Mouse (Mus musculus) neural tube, embryonic 12.5 days (tissue): ENCODE measurements around the gene Ripply3. TPM values are rescaled to one million over a fixed set of nuclear protein-coding genes. Genes with fewer than 3 reads are reported as not detected.

ENCODE experiments used
- ATAC-seq: fragments of 200-750 bp; cut with Nextera tagmentation; 2 replicates; pipeline ENCODE4 v1.8.0; 2017; ENCODE audit warnings: low read depth, mild to moderate bottlenecking, moderate TSS enrichment, moderate library complexity; ENCODE audit not compliant: low FRiP score
- H3K27ac ChIP-seq: fragments of 300-500 bp; sonication (generic); 2 replicates; pipeline ENCODE4 v1.5.1; 2016
- H3K27me3 ChIP-seq: fragments of 300-500 bp; sonication (generic); replicated peaks from 2 replicates; pipeline ENCODE4 v1.6.1; 2016; ENCODE audit warnings: mild to moderate bottlenecking
- H3K36me3 ChIP-seq: fragments of 300-500 bp; sonication (generic); 2 replicates; pipeline ENCODE4 v1.6.1; 2016; ENCODE audit warnings: mild to moderate bottlenecking
- H3K4me1 ChIP-seq: fragments of 300-500 bp; sonication (generic); 2 replicates; pipeline ENCODE4 v1.6.1; 2016
- H3K4me2 ChIP-seq: fragments of 300-500 bp; sonication (generic); replicated peaks from 2 replicates; pipeline ENCODE4 v1.6.1; 2016; ENCODE audit warnings: mild to moderate bottlenecking
- H3K4me3 ChIP-seq: fragments of 300-500 bp; sonication (generic); 2 replicates; pipeline ENCODE4 v1.5.1; 2016
- H3K9ac ChIP-seq: fragments of 300-500 bp; sonication (generic); 2 replicates; pipeline ENCODE4 v1.6.1; 2016; ENCODE audit warnings: mild to moderate bottlenecking
- H3K9me3 ChIP-seq: fragments of 300-500 bp; sonication (generic); 2 replicates; pipeline ENCODE4 v1.6.1; 2016; ENCODE audit warnings: mild to moderate bottlenecking
- WGBS: fragments of 180-500 bp; shearing (Covaris S2); methylation state at CpG from one replicate; pipeline ENCODE4 v1.1.7; 2016; 5-methylcytosine and 5-hydroxymethylcytosine counted together
- polyA plus RNA-seq: library from polyadenylated mRNA; unstranded; fragments of >200 nt; fragmentation: Nextera tagmentation; extraction: Ambion mirVana; gene quantifications from 2 replicates; pipeline ENCODE4 v1.2.1, GENCODE M21; 2016

Ripply3 gene
- 3.5 and 4.1 TPM in 2 replicates for polyA plus RNA-seq

DNA sequence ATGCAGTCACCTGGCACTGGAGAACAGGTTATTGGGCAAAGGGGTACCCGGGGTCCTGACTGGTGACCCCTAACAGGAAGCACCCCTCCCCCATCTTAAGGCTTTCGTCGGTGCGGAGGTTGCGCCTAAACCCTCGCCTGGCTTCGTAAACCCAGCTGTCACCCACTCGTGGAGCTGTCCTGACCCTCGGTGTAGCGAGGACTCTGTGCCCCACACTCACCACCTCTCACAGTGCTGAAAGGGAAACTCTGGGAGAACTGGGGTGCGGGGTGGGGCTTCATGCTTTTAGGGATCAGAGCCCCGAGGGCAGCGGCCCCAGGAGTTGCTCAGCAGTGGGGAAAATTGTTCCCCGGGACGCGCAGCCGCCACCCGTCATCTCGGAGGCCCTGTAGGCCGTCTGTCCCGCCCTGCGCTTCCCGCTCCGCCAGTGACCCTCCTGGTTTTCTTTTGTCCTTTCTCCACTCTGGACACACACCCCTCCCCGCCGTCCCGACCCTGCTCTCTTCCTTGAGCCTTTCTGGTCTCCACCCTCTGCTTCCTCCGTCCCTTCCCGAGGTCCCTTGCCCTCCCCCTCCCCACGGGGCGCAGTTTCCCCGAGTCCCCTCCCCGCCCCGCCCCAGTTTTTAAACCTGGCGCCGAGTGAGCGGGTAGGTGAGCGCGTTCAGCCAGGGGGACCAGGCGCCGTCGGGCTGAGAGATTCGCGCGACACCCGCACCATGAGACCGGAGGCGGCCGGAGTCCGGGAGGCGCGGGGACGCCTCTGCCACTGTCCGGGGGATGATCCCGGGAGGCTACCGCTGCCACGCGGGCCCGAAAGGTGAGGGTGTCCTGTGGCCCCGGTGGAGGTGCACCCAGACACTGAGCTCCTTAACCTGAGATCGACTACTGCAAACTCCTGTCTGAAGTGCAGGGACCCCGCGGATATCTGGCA, at the start of gene Ripply3:
Gene Ripply3, plus strand, starts transcription at position 640 of the 931 bp plus-strand sequence.
- peak within 1 kb of the TSS; percentile 38 for H3K9ac ChIP-seq
- peaks cover 24% of the 10 kb centered on the region for H3K4me1 ChIP-seq
- H3K27ac ChIP-seq: no peak within 1 kb of the TSS
- H3K36me3 ChIP-seq: no peaks in the 10 kb centered on the region
- H3K9me3 ChIP-seq: no peaks in the 10 kb centered on the region
- peaks cover 33% of the 10 kb centered on the region for H3K27me3 ChIP-seq
- H3K4me2 ChIP-seq: peak within 1 kb of the TSS; percentile 73
- ATAC-seq: peak; percentile 44
- 1% methylated on average over 63 of the region's 63 CpGs for WGBS
- peak within 1 kb of the TSS; percentile 41 for H3K4me3 ChIP-seq

DNA sequence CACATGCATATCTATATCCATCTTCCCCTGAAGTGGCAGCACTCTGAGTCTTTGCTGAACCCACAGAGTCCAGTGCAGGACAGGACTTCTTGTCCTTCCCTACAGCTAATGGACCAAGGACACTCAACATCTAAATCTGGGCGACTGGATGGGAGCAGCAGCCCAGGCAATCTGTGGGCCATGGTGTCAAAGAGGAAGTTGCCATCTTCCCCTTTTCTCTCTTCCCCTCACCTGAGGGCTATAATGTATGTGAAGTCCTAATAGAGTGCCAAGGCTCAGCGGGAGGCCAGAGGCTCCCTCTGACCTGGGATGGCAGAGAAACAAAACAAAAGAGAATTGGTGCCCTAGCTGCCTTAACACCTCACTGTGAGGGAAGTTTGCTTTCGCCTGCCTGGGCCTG, 44.2 kb upstream of the Ripply3 start:
- H3K4me3 ChIP-seq: no peak overlapping the region
- peaks cover under 1% of the 10 kb centered on the region; the same call in 1 of the 2 replicates for H3K4me1 ChIP-seq
- no peak for ATAC-seq
- 83% methylated on average over 3 of the region's 3 CpGs for WGBS
- H3K36me3 ChIP-seq: peaks cover 6% of the 10 kb centered on the region
- H3K4me2 ChIP-seq: no peak overlapping the region
- H3K27me3 ChIP-seq: no peaks in the 10 kb centered on the region
- no peak overlapping the region for H3K9ac ChIP-seq
- H3K27ac ChIP-seq: no peak overlapping the region
- H3K9me3 ChIP-seq: 0 out of 2 replicates have a peak, but pooled peaks cover 5% of the 10 kb centered on the region

DNA sequence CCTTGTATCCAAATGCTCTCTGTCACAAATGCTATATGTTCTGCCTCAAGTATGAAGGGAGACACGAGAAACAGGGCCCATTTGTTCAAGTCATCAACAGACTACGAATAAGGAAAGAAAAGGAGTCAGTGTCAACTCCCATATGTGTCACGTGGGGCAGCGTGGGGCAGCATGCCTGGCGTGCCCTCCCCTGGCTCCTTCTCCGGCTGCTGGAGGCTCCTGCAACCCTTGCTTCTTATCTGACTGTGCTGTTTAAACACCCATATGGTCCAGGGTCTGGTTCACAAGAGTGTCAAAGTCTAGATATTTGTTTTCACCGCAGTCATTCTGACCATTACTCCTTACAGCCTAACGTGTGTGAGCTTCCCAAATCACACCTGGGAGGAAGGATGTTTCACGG, 40.4 kb upstream of the Ripply3 start:
- no peak overlapping the region for H3K9ac ChIP-seq
- no peaks in the 10 kb centered on the region for H3K27me3 ChIP-seq
- H3K4me1 ChIP-seq: peaks cover 15% of the 10 kb centered on the region
- H3K36me3 ChIP-seq: no peaks in the 10 kb centered on the region
- 80% methylated on average over 9 of the region's 9 CpGs for WGBS
- H3K9me3 ChIP-seq: no peaks in the 10 kb centered on the region
- H3K4me3 ChIP-seq: no peak overlapping the region
- H3K4me2 ChIP-seq: no peak overlapping the region
- H3K27ac ChIP-seq: no peak overlapping the region
- ATAC-seq: no peak

DNA sequence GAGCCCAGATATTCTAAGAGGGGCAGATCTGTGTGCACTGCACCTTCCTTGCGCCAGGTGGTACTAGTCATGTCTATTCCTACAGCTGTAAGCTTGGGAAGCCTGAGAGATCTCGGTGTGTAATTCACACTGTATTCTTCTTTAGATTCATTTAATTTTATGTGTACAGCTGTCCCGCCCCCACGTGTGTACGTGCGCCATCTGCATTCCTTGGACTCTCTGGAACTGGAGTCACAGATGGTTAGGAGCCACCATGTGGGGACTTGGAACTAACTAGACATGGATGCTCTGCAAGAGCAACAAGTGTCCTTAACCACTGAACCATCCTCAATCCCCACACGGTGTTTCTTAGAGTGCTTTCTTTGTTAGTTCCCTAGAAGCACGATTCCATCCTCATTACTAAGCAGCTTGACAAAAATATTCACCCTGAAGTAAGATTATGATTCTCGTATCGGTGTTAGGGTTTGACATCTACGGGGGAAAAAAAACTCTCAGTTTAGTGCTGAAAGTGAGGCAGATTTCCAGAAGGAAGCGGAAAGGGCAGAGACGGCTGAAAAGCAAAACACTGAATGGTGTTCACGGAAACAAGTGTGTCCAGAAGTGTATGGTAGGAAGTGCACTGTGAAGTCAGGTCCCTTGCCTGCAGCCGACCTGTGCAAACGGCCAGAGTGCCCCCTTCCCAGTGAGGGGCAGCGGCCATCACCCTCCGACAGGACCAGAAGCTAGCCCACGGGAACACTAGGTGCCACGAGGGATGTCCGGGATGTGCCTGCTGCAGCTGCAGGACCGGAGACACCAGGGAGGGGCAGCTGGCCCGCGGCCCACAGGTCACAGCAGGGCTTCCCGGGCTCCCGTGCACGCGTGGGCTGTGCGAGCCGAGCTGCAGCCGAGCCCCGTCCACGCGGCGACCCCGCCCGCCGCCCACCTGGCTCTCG, 38.8 kb upstream of the Ripply3 start:
- H3K4me1 ChIP-seq: peaks cover 15% of the 10 kb centered on the region
- H3K9ac ChIP-seq: peak overlapping the region; percentile 90
- H3K36me3 ChIP-seq: no peaks in the 10 kb centered on the region
- WGBS: 15% methylated on average over 39 of the region's 39 CpGs
- H3K27me3 ChIP-seq: no peaks in the 10 kb centered on the region
- H3K27ac ChIP-seq: peak overlapping the region; percentile 37; the same call in 1 of the 2 replicates
- no peaks in the 10 kb centered on the region for H3K9me3 ChIP-seq
- peak overlapping the region; percentile 99 for H3K4me2 ChIP-seq
- peak overlapping the region; percentile 90 for H3K4me3 ChIP-seq
- ATAC-seq: peak; percentile 70

DNA sequence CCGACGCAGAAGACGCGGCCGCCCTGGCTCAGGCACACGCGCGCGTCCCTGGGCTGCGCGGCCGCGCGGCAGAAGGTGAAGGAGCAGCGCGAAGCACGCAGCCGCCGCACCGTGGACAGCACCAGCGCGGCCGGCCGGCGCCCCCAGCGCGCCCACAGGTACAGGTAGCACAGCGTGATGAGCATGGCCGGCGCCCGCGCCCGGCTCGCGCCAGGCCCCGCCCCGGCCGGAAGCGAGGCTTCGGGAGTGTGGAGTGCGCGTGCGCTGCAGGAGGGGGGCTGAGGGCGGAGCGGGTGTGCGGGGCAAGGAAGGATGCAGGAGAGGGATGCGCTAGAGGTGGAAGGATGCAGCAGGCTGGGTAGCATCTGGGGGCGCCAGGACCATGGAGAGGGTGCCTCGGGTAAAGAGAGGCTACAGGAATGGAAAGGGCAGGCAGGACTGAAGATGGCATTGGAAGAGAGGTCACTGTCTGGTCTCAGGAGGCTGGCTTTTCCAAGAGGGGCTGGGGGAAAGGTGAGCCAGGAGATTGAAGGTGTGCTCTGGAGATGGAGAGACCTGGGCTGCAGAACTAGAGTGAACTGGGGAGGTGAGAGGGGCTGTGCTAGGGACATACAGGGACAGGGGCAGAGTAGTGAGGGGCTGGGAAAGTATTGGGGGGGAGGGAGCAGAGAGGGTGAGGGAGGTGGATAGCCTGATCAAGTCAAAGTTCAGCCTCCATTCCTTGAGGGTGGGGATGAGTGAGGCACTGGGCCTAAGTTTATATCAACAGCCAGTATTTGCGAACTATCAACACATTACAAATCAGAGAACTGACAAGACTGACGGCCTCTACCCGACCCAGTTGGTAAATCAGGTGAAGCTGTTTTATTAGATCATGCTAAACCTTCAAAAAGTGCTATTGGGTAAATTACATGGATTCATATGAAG, 37.9 kb upstream of the Ripply3 start:
- Histone ChIP-seq H3K27me3 (no peaks in the 10 kb centered on the region), H3K4me1 (peaks cover 15% of the 10 kb centered on the region), H3K9ac (peak overlapping the region; percentile 90), H3K9me3 (no peaks in the 10 kb centered on the region), H3K27ac (peak overlapping the region; percentile 37; the same call in 1 of the 2 replicates), H3K4me3 (peak overlapping the region; percentile 90), H3K36me3 (no peaks in the 10 kb centered on the region), H3K4me2 (peak overlapping the region; percentile 99)
- 5% methylated on average over 52 of the region's 52 CpGs for WGBS
- peak; percentile 95 for ATAC-seq

DNA sequence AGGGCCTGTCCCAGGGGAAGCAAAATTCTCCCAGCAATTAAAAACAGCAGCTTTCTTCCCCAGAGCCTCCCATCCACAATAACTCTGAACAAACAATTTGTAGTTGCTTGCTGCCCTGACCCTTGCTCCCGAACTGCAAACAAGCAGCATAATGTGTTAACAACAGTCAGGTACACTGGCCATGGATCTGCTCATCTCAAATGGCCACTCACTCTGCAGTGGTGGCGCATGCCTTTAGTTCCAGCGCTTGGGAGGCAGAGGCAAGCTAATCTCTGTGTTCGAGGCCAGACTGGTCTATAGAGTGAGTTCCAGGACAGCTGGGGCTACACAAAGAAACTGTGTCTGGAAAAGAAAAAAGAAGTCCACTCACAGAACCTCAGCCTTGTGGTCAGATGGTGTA, 37.1 kb upstream of the Ripply3 start:
- H3K9me3 ChIP-seq: no peaks in the 10 kb centered on the region
- no peaks in the 10 kb centered on the region for H3K27me3 ChIP-seq
- 91% methylated on average over 4 of the region's 4 CpGs for WGBS
- no peak overlapping the region for H3K27ac ChIP-seq
- no peak for ATAC-seq
- H3K4me1 ChIP-seq: peaks cover 15% of the 10 kb centered on the region
- H3K4me3 ChIP-seq: no peak overlapping the region
- no peak overlapping the region for H3K9ac ChIP-seq
- no peaks in the 10 kb centered on the region for H3K36me3 ChIP-seq
- no peak overlapping the region for H3K4me2 ChIP-seq

DNA sequence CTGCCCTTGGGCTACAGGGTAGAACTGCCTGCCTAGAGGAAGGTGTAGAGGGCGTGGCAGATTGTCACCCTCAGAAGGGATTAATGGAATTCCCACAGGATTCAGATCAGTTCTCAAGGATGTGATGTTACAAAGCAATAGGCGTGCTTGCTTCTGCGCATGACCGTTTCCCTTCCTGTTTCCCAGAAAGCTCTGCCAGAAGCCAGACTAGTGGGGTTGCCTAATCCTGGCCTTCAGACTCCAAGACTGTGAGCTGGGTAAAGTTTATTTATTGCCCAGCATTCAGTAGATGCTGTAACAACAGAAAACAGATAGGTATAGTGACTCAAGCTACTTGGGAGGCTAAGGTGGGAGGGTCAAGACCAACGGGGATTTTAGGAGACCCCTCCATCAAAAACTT, 30.1 kb upstream of the Ripply3 start:
- H3K9me3 ChIP-seq: no peaks in the 10 kb centered on the region
- no peaks in the 10 kb centered on the region for H3K27me3 ChIP-seq
- WGBS: 89% methylated on average over 5 of the region's 5 CpGs
- no peak overlapping the region for H3K4me2 ChIP-seq
- no peak overlapping the region for H3K27ac ChIP-seq
- H3K9ac ChIP-seq: no peak overlapping the region
- no peaks in the 10 kb centered on the region for H3K36me3 ChIP-seq
- H3K4me3 ChIP-seq: no peak overlapping the region
- no peak for ATAC-seq
- peaks cover 11% of the 10 kb centered on the region for H3K4me1 ChIP-seq

DNA sequence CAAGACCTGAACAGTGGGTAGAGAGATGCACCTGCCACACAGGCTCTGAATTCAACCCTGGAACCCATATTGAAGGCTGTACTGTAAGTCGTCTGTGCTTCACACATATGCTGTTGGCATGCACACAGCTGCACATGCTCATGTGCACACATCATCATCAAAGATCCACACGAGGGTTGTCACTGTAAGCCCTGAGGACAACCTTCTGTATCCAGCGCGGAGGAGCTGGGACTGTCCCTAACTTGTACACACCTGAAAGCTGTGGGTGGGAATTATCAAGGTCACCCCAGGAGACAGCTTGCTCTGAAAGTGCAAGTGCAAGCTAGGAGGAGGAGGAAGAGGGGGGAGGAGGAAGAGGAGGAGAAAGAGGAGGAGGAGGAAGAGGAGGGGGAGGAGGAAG, 29.0 kb upstream of the Ripply3 start:
- WGBS: 79% methylated on average over 4 of the region's 4 CpGs
- H3K4me3 ChIP-seq: no peak overlapping the region
- H3K27ac ChIP-seq: no peak overlapping the region
- no peak overlapping the region for H3K9ac ChIP-seq
- no peak overlapping the region for H3K4me2 ChIP-seq
- no peaks in the 10 kb centered on the region for H3K27me3 ChIP-seq
- H3K9me3 ChIP-seq: no peaks in the 10 kb centered on the region
- peaks cover 15% of the 10 kb centered on the region for H3K4me1 ChIP-seq
- no peak for ATAC-seq
- H3K36me3 ChIP-seq: no peaks in the 10 kb centered on the region

DNA sequence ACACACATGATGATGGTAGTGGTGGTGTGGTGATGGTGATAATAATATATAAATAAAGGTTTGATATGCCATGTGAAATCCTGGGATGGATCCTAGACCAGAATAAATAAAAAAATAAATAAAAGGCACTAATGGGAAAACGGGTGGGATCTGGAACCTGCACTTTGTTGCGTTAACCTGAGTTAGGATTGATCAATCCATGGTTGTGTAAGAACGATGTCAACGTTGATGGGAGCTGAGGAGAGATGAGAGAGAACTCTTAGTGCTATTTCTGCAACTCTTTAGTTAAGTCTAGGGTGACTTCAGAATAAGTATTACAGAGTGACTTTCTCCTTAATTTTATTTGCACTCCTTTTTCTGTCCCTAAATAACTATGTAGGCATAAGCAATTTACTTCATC, 27.0 kb upstream of the Ripply3 start:
- H3K9me3 ChIP-seq: 0 out of 2 replicates have a peak, but pooled peaks cover 2% of the 10 kb centered on the region
- H3K36me3 ChIP-seq: no peaks in the 10 kb centered on the region
- no peak overlapping the region for H3K4me2 ChIP-seq
- no peak overlapping the region for H3K27ac ChIP-seq
- no peak overlapping the region for H3K4me3 ChIP-seq
- H3K27me3 ChIP-seq: no peaks in the 10 kb centered on the region
- no peak for ATAC-seq
- no peak overlapping the region for H3K9ac ChIP-seq
- peaks cover 15% of the 10 kb centered on the region for H3K4me1 ChIP-seq
- 94% methylated on average over 4 of the region's 4 CpGs for WGBS

DNA sequence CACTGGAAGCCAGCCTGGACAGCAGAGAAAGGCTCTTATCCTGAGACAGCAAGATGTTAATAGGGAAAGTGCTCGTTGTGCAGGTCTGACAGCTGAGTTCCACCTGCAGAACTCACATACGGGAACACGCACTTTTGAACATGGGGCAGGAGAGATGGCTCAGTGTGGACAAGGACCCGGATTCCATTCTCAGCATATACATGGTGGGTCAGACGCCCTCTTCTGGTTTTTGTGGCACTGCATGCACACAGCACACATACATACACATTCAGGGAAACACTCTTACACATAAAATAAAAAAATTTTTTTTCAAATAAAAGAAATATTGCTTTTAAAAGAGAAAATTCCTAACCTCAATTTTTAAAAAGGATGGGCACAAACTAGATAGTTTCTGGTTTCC, 26.5 kb upstream of the Ripply3 start:
- Histone ChIP-seq H3K9ac (no peak overlapping the region), H3K4me3 (no peak overlapping the region), H3K36me3 (no peaks in the 10 kb centered on the region), H3K27me3 (no peaks in the 10 kb centered on the region), H3K4me1 (peaks cover 15% of the 10 kb centered on the region), H3K27ac (no peak overlapping the region), H3K9me3 (0 out of 2 replicates have a peak, but pooled peaks cover 4% of the 10 kb centered on the region), H3K4me2 (no peak overlapping the region)
- no peak for ATAC-seq
- 77% methylated on average over 5 of the region's 5 CpGs for WGBS
